Mouse (Mus musculus): ENCODE results near the gene Rpgrip1l. TPM values are rescaled to one million over a fixed set of nuclear protein-coding genes. Genes with fewer than 3 reads are reported as not detected.
A peak's percentile ranks its signal among the peaks of the same experiment; 100 is the strongest.

The Rpgrip1l gene
- polyA plus RNA-seq, 1 experiment from 2014 or later = 16.5 TPM

GRCm38 (mm10) chr8:91342798-91343197 is 29.7 kb upstream of the Rpgrip1l start:
- H3K9me3 ChIP-seq (replicated peaks; ENCODE audit: control insufficient read depth, low read length) = no peaks in the 10 kb centered on the region
- H3K36me3 ChIP-seq (replicated peaks; ENCODE audit: control insufficient read depth, insufficient read depth, low read depth, low read length) = no peaks in the 10 kb centered on the region
- H3K27ac ChIP-seq (replicated peaks; ENCODE audit: low read depth, low read length) = no peak overlapping the region
- DNase-seq (ENCODE audit: low spot score) = no peak
- H3K4me2 ChIP-seq (ENCODE audit: low read depth, low read length) = no peak overlapping the region
- WGBS = 76% methylated on average over 5 of the region's 5 CpGs
- no peaks in the 10 kb centered on the region for H3K27me3 ChIP-seq (ENCODE audit: control insufficient read depth, insufficient read depth, low read length)
- no peak overlapping the region for H3K9ac ChIP-seq (replicated peaks; ENCODE audit: low read length)
- H3K4me1 ChIP-seq (ENCODE audit: control insufficient read depth, insufficient read depth, low read length) = no peaks in the 10 kb centered on the region; the same call in 1 of the 2 replicates
- no peak overlapping the region for H3K4me3 ChIP-seq (ENCODE audit: low read depth, low read length)
- no peak for ATAC-seq (replicated peaks; ENCODE audit: insufficient number of reproducible peaks, low FRiP score, low TSS enrichment, low read depth)

GRCm38 (mm10) chr8:91342196-91342595 is 29.1 kb upstream of the Rpgrip1l start:
- DNase-seq (ENCODE audit: low spot score) (no peak), ATAC-seq (replicated peaks; ENCODE audit: insufficient number of reproducible peaks, low FRiP score, low TSS enrichment, low read depth) (no peak)
- Histone ChIP-seq H3K27me3 (ENCODE audit: control insufficient read depth, insufficient read depth, low read length) (no peaks in the 10 kb centered on the region), H3K27ac (replicated peaks; ENCODE audit: low read depth, low read length) (no peak overlapping the region), H3K4me1 (ENCODE audit: control insufficient read depth, insufficient read depth, low read length) (no peaks in the 10 kb centered on the region; the same call in 1 of the 2 replicates), H3K9me3 (replicated peaks; ENCODE audit: control insufficient read depth, low read length) (no peaks in the 10 kb centered on the region), H3K4me2 (ENCODE audit: low read depth, low read length) (no peak overlapping the region), H3K9ac (replicated peaks; ENCODE audit: low read length) (no peak overlapping the region), H3K4me3 (ENCODE audit: low read depth, low read length) (no peak overlapping the region), H3K36me3 (replicated peaks; ENCODE audit: control insufficient read depth, insufficient read depth, low read depth, low read length) (no peaks in the 10 kb centered on the region)
- WGBS = 35% methylated on average over 5 of the region's 5 CpGs

- no peaks in the 10 kb centered on the region for H3K9me3 ChIP-seq (replicated peaks; ENCODE audit: control insufficient read depth, low read length)
- no peak overlapping the region for H3K4me2 ChIP-seq (ENCODE audit: low read depth, low read length)
- no peak for DNase-seq (ENCODE audit: low spot score)
- no peak overlapping the region for H3K9ac ChIP-seq (replicated peaks; ENCODE audit: low read length)
- no peaks in the 10 kb centered on the region for H3K36me3 ChIP-seq (replicated peaks; ENCODE audit: control insufficient read depth, insufficient read depth, low read depth, low read length)
- no peak overlapping the region for H3K4me3 ChIP-seq (ENCODE audit: low read depth, low read length)
- ATAC-seq (replicated peaks; ENCODE audit: insufficient number of reproducible peaks, low FRiP score, low TSS enrichment, low read depth) = no peak
- H3K27ac ChIP-seq (replicated peaks; ENCODE audit: low read depth, low read length) = no peak overlapping the region
- 79% methylated on average over 1 of the region's 1 CpGs for WGBS
- no peaks in the 10 kb centered on the region for H3K27me3 ChIP-seq (ENCODE audit: control insufficient read depth, insufficient read depth, low read length)
- H3K4me1 ChIP-seq (ENCODE audit: control insufficient read depth, insufficient read depth, low read length) = no peaks in the 10 kb centered on the region; the same call in 1 of the 2 replicates
Measured at GRCm38 (mm10) chr8:91340746-91341145, 27.7 kb upstream of the Rpgrip1l start.

- 77% methylated on average over 8 of the region's 8 CpGs for WGBS
- Histone ChIP-seq H3K27me3 (ENCODE audit: control insufficient read depth, insufficient read depth, low read length) (no peaks in the 10 kb centered on the region), H3K27ac (replicated peaks; ENCODE audit: low read depth, low read length) (no peak overlapping the region), H3K36me3 (replicated peaks; ENCODE audit: control insufficient read depth, insufficient read depth, low read depth, low read length) (no peaks in the 10 kb centered on the region), H3K4me1 (ENCODE audit: control insufficient read depth, insufficient read depth, low read length) (no peaks in the 10 kb centered on the region; the same call in 1 of the 2 replicates), H3K4me2 (ENCODE audit: low read depth, low read length) (no peak overlapping the region), H3K9ac (replicated peaks; ENCODE audit: low read length) (no peak overlapping the region), H3K9me3 (replicated peaks; ENCODE audit: control insufficient read depth, low read length) (no peaks in the 10 kb centered on the region), H3K4me3 (ENCODE audit: low read depth, low read length) (no peak overlapping the region)
- no peak for ATAC-seq (replicated peaks; ENCODE audit: insufficient number of reproducible peaks, low FRiP score, low TSS enrichment, low read depth)
- DNase-seq (ENCODE audit: low spot score) = no peak
Measured at GRCm38 (mm10) chr8:91339651-91340050, 26.6 kb upstream of the Rpgrip1l start.

GRCm38 (mm10) chr8:91338389-91339154 is 25.5 kb upstream of the Rpgrip1l start:
- 88% methylated on average over 6 of the region's 6 CpGs for WGBS

GRCm38 (mm10) chr8:91329461-91329850 is 16.4 kb upstream of the Rpgrip1l start:
- Histone ChIP-seq H3K4me3 (ENCODE audit: low read depth, low read length) (no peak overlapping the region), H3K36me3 (replicated peaks; ENCODE audit: control insufficient read depth, insufficient read depth, low read depth, low read length) (no peaks in the 10 kb centered on the region), H3K9ac (replicated peaks; ENCODE audit: low read length) (0 out of 2 replicates have a peak overlapping the region, but pooled peaks have one; percentile 9), H3K27me3 (ENCODE audit: control insufficient read depth, insufficient read depth, low read length) (no peaks in the 10 kb centered on the region), H3K9me3 (replicated peaks; ENCODE audit: control insufficient read depth, low read length) (no peaks in the 10 kb centered on the region), H3K4me1 (ENCODE audit: control insufficient read depth, insufficient read depth, low read length) (peaks cover 5% of the 10 kb centered on the region), H3K4me2 (ENCODE audit: low read depth, low read length) (no peak overlapping the region), H3K27ac (replicated peaks; ENCODE audit: low read depth, low read length) (peak overlapping the region; percentile 56; the same call in 1 of the 2 replicates)
- no peak for ATAC-seq (replicated peaks; ENCODE audit: insufficient number of reproducible peaks, low FRiP score, low TSS enrichment, low read depth)
- DNase-seq (ENCODE audit: low spot score) = no peak
- WGBS = 23% methylated on average over 6 of the region's 6 CpGs

More at GRCm38 (mm10) chr8:91338389-91339154, 25.5 kb upstream of the Rpgrip1l start:
- no peak for ATAC-seq (replicated peaks; ENCODE audit: insufficient number of reproducible peaks, low FRiP score, low TSS enrichment, low read depth)
- Histone ChIP-seq H3K36me3 (replicated peaks; ENCODE audit: control insufficient read depth, insufficient read depth, low read depth, low read length) (no peaks in the 10 kb centered on the region), H3K27ac (replicated peaks; ENCODE audit: low read depth, low read length) (no peak overlapping the region), H3K4me1 (ENCODE audit: control insufficient read depth, insufficient read depth, low read length) (no peaks in the 10 kb centered on the region; the same call in 1 of the 2 replicates), H3K9ac (replicated peaks; ENCODE audit: low read length) (no peak overlapping the region), H3K27me3 (ENCODE audit: control insufficient read depth, insufficient read depth, low read length) (no peaks in the 10 kb centered on the region), H3K4me3 (ENCODE audit: low read depth, low read length) (no peak overlapping the region), H3K9me3 (replicated peaks; ENCODE audit: control insufficient read depth, low read length) (no peaks in the 10 kb centered on the region), H3K4me2 (ENCODE audit: low read depth, low read length) (no peak overlapping the region)
- no peak for DNase-seq (ENCODE audit: low spot score)

GRCm38 (mm10) chr8:91329056-91329455 is 16.0 kb upstream of the Rpgrip1l start:
- Histone ChIP-seq H3K27me3 (ENCODE audit: control insufficient read depth, insufficient read depth, low read length) (no peaks in the 10 kb centered on the region), H3K4me1 (ENCODE audit: control insufficient read depth, insufficient read depth, low read length) (peaks cover 5% of the 10 kb centered on the region), H3K4me2 (ENCODE audit: low read depth, low read length) (no peak overlapping the region), H3K27ac (replicated peaks; ENCODE audit: low read depth, low read length) (peak overlapping the region; percentile 56; the same call in 1 of the 2 replicates), H3K9ac (replicated peaks; ENCODE audit: low read length) (no peak overlapping the region), H3K36me3 (replicated peaks; ENCODE audit: control insufficient read depth, insufficient read depth, low read depth, low read length) (no peaks in the 10 kb centered on the region), H3K4me3 (ENCODE audit: low read depth, low read length) (no peak overlapping the region), H3K9me3 (replicated peaks; ENCODE audit: control insufficient read depth, low read length) (no peaks in the 10 kb centered on the region)
- WGBS = 75% methylated on average over 9 of the region's 9 CpGs
- no peak for ATAC-seq (replicated peaks; ENCODE audit: insufficient number of reproducible peaks, low FRiP score, low TSS enrichment, low read depth)
- no peak for DNase-seq (ENCODE audit: low spot score)

- Histone ChIP-seq H3K36me3 (replicated peaks; ENCODE audit: control insufficient read depth, insufficient read depth, low read depth, low read length) (no peaks in the 10 kb centered on the region), H3K4me3 (ENCODE audit: low read depth, low read length) (no peak overlapping the region), H3K9ac (replicated peaks; ENCODE audit: low read length) (no peak overlapping the region), H3K27ac (replicated peaks; ENCODE audit: low read depth, low read length) (no peak overlapping the region), H3K4me1 (ENCODE audit: control insufficient read depth, insufficient read depth, low read length) (peaks cover 5% of the 10 kb centered on the region), H3K27me3 (ENCODE audit: control insufficient read depth, insufficient read depth, low read length) (no peaks in the 10 kb centered on the region), H3K4me2 (ENCODE audit: low read depth, low read length) (no peak overlapping the region), H3K9me3 (replicated peaks; ENCODE audit: control insufficient read depth, low read length) (no peaks in the 10 kb centered on the region)
- WGBS = 87% methylated on average over 11 of the region's 11 CpGs
- ATAC-seq (replicated peaks; ENCODE audit: insufficient number of reproducible peaks, low FRiP score, low TSS enrichment, low read depth) (no peak), DNase-seq (ENCODE audit: low spot score) (no peak)
Measured at GRCm38 (mm10) chr8:91327471-91328205, 14.6 kb upstream of the Rpgrip1l start.

All from embryonic facial prominence, embryonic 11.5 days (tissue).